Mouse (Mus musculus) intestine, embryonic 16.5 days (tissue): ENCODE data around the gene Filip1l. TPM values are rescaled to one million over a fixed set of nuclear protein-coding genes. Genes with fewer than 3 reads are reported as not detected.
A peak's percentile ranks its signal among the peaks of the same experiment; 100 is the strongest.

ENCODE experiments used
- ATAC-seq: fragments of 200-750 bp; cut with Nextera tagmentation; 2 replicates; pipeline ENCODE4 v1.8.0; 2017; ENCODE audit warnings: moderate TSS enrichment, moderate library complexity
- H3K27ac ChIP-seq: fragments of 300-500 bp; sonication (generic); 2 replicates; pipeline ENCODE4 v1.5.1; 2014; ENCODE audit warnings: mild to moderate bottlenecking, low read length
- H3K27me3 ChIP-seq: fragments of 300-500 bp; sonication (generic); replicated peaks from 2 replicates; pipeline ENCODE4 v1.6.1; 2014; ENCODE audit warnings: low read length, control low read depth, mixed read lengths; ENCODE audit not compliant: control insufficient read depth, insufficient read depth
- H3K36me3 ChIP-seq: fragments of 300-500 bp; sonication (generic); 2 replicates; pipeline ENCODE4 v1.6.1; 2014; ENCODE audit warnings: low read length, control low read depth; ENCODE audit not compliant: control insufficient read depth, insufficient read depth
- H3K4me1 ChIP-seq: fragments of 300-500 bp; sonication (generic); 2 replicates; pipeline ENCODE4 v1.6.1; 2014; ENCODE audit warnings: low read length, control low read depth, mixed read lengths; ENCODE audit not compliant: control insufficient read depth, insufficient read depth
- H3K4me2 ChIP-seq: fragments of 300-500 bp; sonication (generic); 2 replicates; pipeline ENCODE4 v1.6.1; 2014; ENCODE audit warnings: low read depth, low read length, control low read depth
- H3K4me3 ChIP-seq: fragments of 300-500 bp; sonication (generic); 2 replicates; pipeline ENCODE4 v1.5.1; 2014; ENCODE audit warnings: mild to moderate bottlenecking, low read length
- H3K9ac ChIP-seq: fragments of 300-500 bp; sonication (generic); 2 replicates; pipeline ENCODE4 v1.6.1; 2014; ENCODE audit warnings: low read depth, low read length
- H3K9me3 ChIP-seq: fragments of 300-500 bp; sonication (generic); 2 replicates; pipeline ENCODE4 v1.6.1; 2016; ENCODE audit warnings: low read length, control low read depth; ENCODE audit not compliant: control insufficient read depth
- WGBS: fragments of 180-500 bp; shearing (Covaris S2); extraction: QIAGEN DNeasy Blood & Tissue Kit; methylation state at CpG from one replicate; pipeline ENCODE4 v1.1.7; 2014; 5-methylcytosine and 5-hydroxymethylcytosine counted together
- polyA plus RNA-seq: library from polyadenylated mRNA; unstranded; fragments of >200 nt; fragmentation: Nextera tagmentation; extraction: Ambion mirVana; gene quantifications from 2 replicates; pipeline ENCODE4 v1.2.1, GENCODE M21; 2015

Filip1l gene
- polyA plus RNA-seq, 1 experiment from 2014 or later, result 30.4 TPM

- Histone ChIP-seq H3K36me3 (no peaks in the 10 kb centered on the region), H3K27ac (no peak overlapping the region)
- 42% methylated on average over 3 of the region's 3 CpGs for WGBS
Measured at GRCm38 (mm10) chr16:57563453-57563852, 210.6 kb downstream of the Filip1l start.

GRCm38 (mm10) chr16:57564807-57565206 lies 211.9 kb downstream of the Filip1l start:
- WGBS, result 50% methylated on average over 1 of the region's 1 CpGs
- H3K27me3 ChIP-seq, result no peaks in the 10 kb centered on the region
- no peak for ATAC-seq

More at GRCm38 (mm10) chr16:57563453-57563852, 210.6 kb downstream of the Filip1l start:
- H3K4me1 ChIP-seq, result peaks cover 12% of the 10 kb centered on the region
- H3K4me2 ChIP-seq, result no peak overlapping the region
- ATAC-seq, result peak; percentile 87
- no peak overlapping the region for H3K4me3 ChIP-seq
- no peak overlapping the region for H3K9ac ChIP-seq
- H3K9me3 ChIP-seq, result no peaks in the 10 kb centered on the region
- no peaks in the 10 kb centered on the region for H3K27me3 ChIP-seq

GRCm38 (mm10) chr16:57566215-57566614 lies 213.3 kb downstream of the Filip1l start:
- Histone ChIP-seq H3K9me3 (no peaks in the 10 kb centered on the region), H3K4me2 (no peak overlapping the region), H3K4me3 (no peak overlapping the region), H3K36me3 (peaks cover 5% of the 10 kb centered on the region; the same call in 1 of the 2 replicates), H3K27me3 (no peaks in the 10 kb centered on the region), H3K9ac (no peak overlapping the region), H3K27ac (no peak overlapping the region), H3K4me1 (peaks cover 16% of the 10 kb centered on the region)
- 74% methylated on average over 3 of the region's 3 CpGs for WGBS
- ATAC-seq, result no peak

More at GRCm38 (mm10) chr16:57564807-57565206, 211.9 kb downstream of the Filip1l start:
- Histone ChIP-seq H3K4me2 (no peak overlapping the region), H3K4me3 (no peak overlapping the region), H3K9ac (no peak overlapping the region), H3K9me3 (no peaks in the 10 kb centered on the region), H3K27ac (no peak overlapping the region), H3K36me3 (peaks cover 3% of the 10 kb centered on the region; the same call in 1 of the 2 replicates), H3K4me1 (peaks cover 16% of the 10 kb centered on the region)

GRCm38 (mm10) chr16:57568648-57569404 lies 215.9 kb downstream of the Filip1l start:
- 53% methylated on average over 7 of the region's 7 CpGs for WGBS
- H3K27me3 ChIP-seq, result no peaks in the 10 kb centered on the region

GRCm38 (mm10) chr16:57570789-57571311 lies 218.0 kb downstream of the Filip1l start:
- H3K9ac ChIP-seq, result no peak overlapping the region
- ATAC-seq, result no peak
- WGBS, result 86% methylated on average over 5 of the region's 5 CpGs
- peaks cover 8% of the 10 kb centered on the region; the same call in 1 of the 2 replicates for H3K36me3 ChIP-seq
- peaks cover 13% of the 10 kb centered on the region for H3K4me1 ChIP-seq
- H3K27ac ChIP-seq, result no peak overlapping the region
- no peaks in the 10 kb centered on the region for H3K27me3 ChIP-seq
- no peaks in the 10 kb centered on the region for H3K9me3 ChIP-seq
- no peak overlapping the region for H3K4me3 ChIP-seq
- H3K4me2 ChIP-seq, result no peak overlapping the region

More at GRCm38 (mm10) chr16:57568648-57569404, 215.9 kb downstream of the Filip1l start:
- H3K27ac ChIP-seq, result no peak overlapping the region
- no peak overlapping the region for H3K4me3 ChIP-seq
- peaks cover 11% of the 10 kb centered on the region for H3K4me1 ChIP-seq
- H3K9me3 ChIP-seq, result no peaks in the 10 kb centered on the region
- no peak overlapping the region for H3K9ac ChIP-seq
- H3K4me2 ChIP-seq, result no peak overlapping the region
- peaks cover 5% of the 10 kb centered on the region; the same call in 1 of the 2 replicates for H3K36me3 ChIP-seq
- ATAC-seq, result peak; percentile 97

GRCm38 (mm10) chr16:57573831-57574230 lies 220.9 kb downstream of the Filip1l start:
- no peak for ATAC-seq
- no peak overlapping the region for H3K27ac ChIP-seq
- peaks cover 8% of the 10 kb centered on the region; the same call in 1 of the 2 replicates for H3K36me3 ChIP-seq
- H3K4me2 ChIP-seq, result no peak overlapping the region
- H3K4me1 ChIP-seq, result peaks cover 12% of the 10 kb centered on the region
- no peak overlapping the region for H3K4me3 ChIP-seq
- 61% methylated on average over 1 of the region's 1 CpGs for WGBS
- no peaks in the 10 kb centered on the region for H3K9me3 ChIP-seq
- H3K9ac ChIP-seq, result no peak overlapping the region
- H3K27me3 ChIP-seq, result no peaks in the 10 kb centered on the region

GRCm38 (mm10) chr16:57575764-57576388 lies 223.0 kb downstream of the Filip1l start:
- 0 out of 2 replicates have a peak, but pooled peaks cover 2% of the 10 kb centered on the region for H3K36me3 ChIP-seq
- H3K4me3 ChIP-seq, result no peak overlapping the region
- no peak overlapping the region for H3K4me2 ChIP-seq
- H3K27ac ChIP-seq, result no peak overlapping the region
- no peaks in the 10 kb centered on the region for H3K27me3 ChIP-seq
- H3K9ac ChIP-seq, result no peak overlapping the region
- H3K4me1 ChIP-seq, result peaks cover 10% of the 10 kb centered on the region
- H3K9me3 ChIP-seq, result no peaks in the 10 kb centered on the region
- ATAC-seq, result no peak
- WGBS, result 97% methylated on average over 1 of the region's 1 CpGs

GRCm38 (mm10) chr16:57577519-57577918 lies 224.6 kb downstream of the Filip1l start:
- 95% methylated on average over 1 of the region's 1 CpGs for WGBS
- H3K4me3 ChIP-seq, result no peak overlapping the region

GRCm38 (mm10) chr16:57580041-57580440 lies 227.1 kb downstream of the Filip1l start:
- H3K27ac ChIP-seq, result no peak overlapping the region
- ATAC-seq, result no peak
- H3K4me3 ChIP-seq, result no peak overlapping the region
- H3K9me3 ChIP-seq, result no peaks in the 10 kb centered on the region
- no peak overlapping the region for H3K4me2 ChIP-seq
- no peaks in the 10 kb centered on the region for H3K4me1 ChIP-seq
- 69% methylated on average over 7 of the region's 7 CpGs for WGBS
- no peak overlapping the region for H3K9ac ChIP-seq
- H3K36me3 ChIP-seq, result 0 out of 2 replicates have a peak, but pooled peaks cover 2% of the 10 kb centered on the region
- H3K27me3 ChIP-seq, result no peaks in the 10 kb centered on the region

More at GRCm38 (mm10) chr16:57577519-57577918, 224.6 kb downstream of the Filip1l start:
- H3K27ac ChIP-seq, result no peak overlapping the region
- ATAC-seq, result no peak
- no peak overlapping the region for H3K4me2 ChIP-seq
- H3K27me3 ChIP-seq, result no peaks in the 10 kb centered on the region
- 0 out of 2 replicates have a peak, but pooled peaks cover 2% of the 10 kb centered on the region for H3K36me3 ChIP-seq
- no peaks in the 10 kb centered on the region for H3K9me3 ChIP-seq
- peaks cover 5% of the 10 kb centered on the region; the same call in 1 of the 2 replicates for H3K4me1 ChIP-seq
- H3K9ac ChIP-seq, result no peak overlapping the region
